Mouse (Mus musculus) limb, embryonic 13.5 days (tissue): ENCODE results near the gene Cwc25. TPM values are rescaled to one million over a fixed set of nuclear protein-coding genes. Genes with fewer than 3 reads are reported as not detected.

Experiments used
- ATAC-seq: fragments of 200-750 bp; cut with Nextera tagmentation; 2 replicates; pipeline ENCODE4 v1.8.0; 2017; ENCODE audit warnings: low read depth, moderate number of reproducible peaks, moderate TSS enrichment; ENCODE audit not compliant: low FRiP score
- H3K27ac ChIP-seq: fragments of 300-500 bp; sonication (generic); 2 replicates; pipeline ENCODE4 v1.5.1; 2015; ENCODE audit warnings: inconsistent platforms, mild to moderate bottlenecking, moderate library complexity
- H3K27me3 ChIP-seq: fragments of 300-500 bp; sonication (generic); 2 replicates; pipeline ENCODE4 v1.6.1; 2015; ENCODE audit warnings: mild to moderate bottlenecking, inconsistent platforms
- H3K36me3 ChIP-seq: fragments of 300-500 bp; sonication (generic); 2 replicates; pipeline ENCODE4 v1.6.1; 2015; ENCODE audit warnings: inconsistent platforms, mild to moderate bottlenecking, moderate library complexity
- H3K4me1 ChIP-seq: fragments of 300-500 bp; sonication (generic); 2 replicates; pipeline ENCODE4 v1.6.1; 2015; ENCODE audit warnings: inconsistent platforms
- H3K4me2 ChIP-seq: fragments of 300-500 bp; sonication (generic); replicated peaks from 2 replicates; pipeline ENCODE4 v1.6.1; 2015; ENCODE audit warnings: inconsistent platforms, mild to moderate bottlenecking, moderate library complexity
- H3K4me3 ChIP-seq: fragments of 300-500 bp; sonication (generic); 2 replicates; pipeline ENCODE4 v1.5.1; 2015; ENCODE audit warnings: moderate library complexity, mild to moderate bottlenecking, inconsistent platforms
- H3K9ac ChIP-seq: fragments of 300-500 bp; sonication (generic); 2 replicates; pipeline ENCODE4 v1.6.1; 2015; ENCODE audit warnings: mild to moderate bottlenecking, inconsistent platforms
- H3K9me3 ChIP-seq: fragments of 300-500 bp; sonication (generic); 2 replicates; pipeline ENCODE4 v1.6.1; 2016; ENCODE audit warnings: inconsistent platforms
- WGBS: fragments of 180-500 bp; shearing (Covaris S2); methylation state at CpG from one replicate; pipeline ENCODE4 v1.1.7; 2015; 5-methylcytosine and 5-hydroxymethylcytosine counted together
- polyA plus RNA-seq: library from polyadenylated mRNA; unstranded; fragments of >200 nt; fragmentation: Nextera tagmentation; extraction: Ambion mirVana; gene quantifications from 2 replicates; pipeline ENCODE4 v1.2.1, GENCODE M21; 2015

Gene Cwc25
- polyA plus RNA-seq, 1 experiment from 2014 or later: 23.3 TPM

- Histone ChIP-seq H3K4me1 (peaks cover 42% of the 10 kb centered on the region), H3K9ac (no peak overlapping the region; the same call in 1 of the 2 replicates), H3K27me3 (no peaks in the 10 kb centered on the region), H3K9me3 (no peaks in the 10 kb centered on the region), H3K4me2 (peak overlapping the region; percentile 90), H3K27ac (peak overlapping the region; percentile 87; the same call in 1 of the 2 replicates), H3K4me3 (peak overlapping the region; percentile 89), H3K36me3 (peaks cover 20% of the 10 kb centered on the region)
- ATAC-seq: no peak
- 52% methylated on average over 15 of the region's 15 CpGs for WGBS
Measured at GRCm38 (mm10) chr11:97701581-97702392, 64.6 kb downstream of the Cwc25 start.

GRCm38 (mm10) chr11:97700746-97701580 is 65.4 kb downstream of the Cwc25 start:
- Histone ChIP-seq H3K27me3 (no peaks in the 10 kb centered on the region), H3K36me3 (peaks cover 12% of the 10 kb centered on the region), H3K4me3 (peak overlapping the region; percentile 89), H3K4me2 (peak overlapping the region; percentile 90), H3K9ac (peak overlapping the region; percentile 90), H3K4me1 (peaks cover 51% of the 10 kb centered on the region), H3K27ac (peak overlapping the region; percentile 99), H3K9me3 (no peaks in the 10 kb centered on the region)
- ATAC-seq: no peak
- 15% methylated on average over 30 of the region's 30 CpGs for WGBS

- Histone ChIP-seq H3K9me3 (no peaks in the 10 kb centered on the region), H3K4me2 (peak within 1 kb of the TSS; percentile 90), H3K27me3 (no peaks in the 10 kb centered on the region), H3K4me1 (peaks cover 58% of the 10 kb centered on the region), H3K27ac (peak within 1 kb of the TSS; percentile 99), H3K4me3 (peak within 1 kb of the TSS; percentile 89), H3K36me3 (peaks cover 6% of the 10 kb centered on the region; the same call in 1 of the 2 replicates), H3K9ac (peak within 1 kb of the TSS; percentile 94)
- WGBS: under 1% methylated on average over 85 of the region's 85 CpGs
- ATAC-seq: peak; percentile 3
Measured at GRCm38 (mm10) chr11:97700003-97700745, 66.2 kb downstream of the Cwc25 start, which contains the start of gene Pcgf2. TSS of gene Pcgf2 (minus strand) at chr11:97700497.

- 0% methylated on average over 5 of the region's 9 CpGs for WGBS
- H3K9me3 ChIP-seq: no peaks in the 10 kb centered on the region
- peaks cover 62% of the 10 kb centered on the region for H3K4me1 ChIP-seq
- peak overlapping the region; percentile 90 for H3K4me2 ChIP-seq
- H3K9ac ChIP-seq: peak overlapping the region; percentile 94
- peaks cover 6% of the 10 kb centered on the region; the same call in 1 of the 2 replicates for H3K36me3 ChIP-seq
- H3K27ac ChIP-seq: peak overlapping the region; percentile 99
- no peaks in the 10 kb centered on the region for H3K27me3 ChIP-seq
- H3K4me3 ChIP-seq: peak overlapping the region; percentile 89
- peak; percentile 38 for ATAC-seq
Measured at GRCm38 (mm10) chr11:97699626-97700002, 66.7 kb downstream of the Cwc25 start.

GRCm38 (mm10) chr11:97698741-97699611 is 67.4 kb downstream of the Cwc25 start:
- H3K4me1 ChIP-seq: peaks cover 62% of the 10 kb centered on the region
- no peak for ATAC-seq
- H3K4me3 ChIP-seq: peak overlapping the region; percentile 89
- peak overlapping the region; percentile 94 for H3K9ac ChIP-seq
- peak overlapping the region; percentile 90 for H3K4me2 ChIP-seq
- H3K36me3 ChIP-seq: peaks cover 5% of the 10 kb centered on the region; the same call in 1 of the 2 replicates
- no peaks in the 10 kb centered on the region for H3K9me3 ChIP-seq
- H3K27ac ChIP-seq: peak overlapping the region; percentile 99
- under 1% methylated on average over 58 of the region's 63 CpGs for WGBS
- H3K27me3 ChIP-seq: no peaks in the 10 kb centered on the region

- Histone ChIP-seq H3K36me3 (peaks cover 11% of the 10 kb centered on the region), H3K4me1 (peaks cover 67% of the 10 kb centered on the region), H3K4me2 (peak overlapping the region; percentile 90), H3K27me3 (no peaks in the 10 kb centered on the region), H3K4me3 (peak overlapping the region; percentile 89), H3K9me3 (no peaks in the 10 kb centered on the region), H3K9ac (peak overlapping the region; percentile 94), H3K27ac (peak overlapping the region; percentile 99)
- WGBS: 0% methylated on average over 14 of the region's 14 CpGs
- no peak for ATAC-seq
Measured at GRCm38 (mm10) chr11:97697891-97698529, 68.3 kb downstream of the Cwc25 start.

GRCm38 (mm10) chr11:97697199-97697890 is 69.0 kb downstream of the Cwc25 start:
- H3K36me3 ChIP-seq: peaks cover 18% of the 10 kb centered on the region
- H3K27ac ChIP-seq: peak overlapping the region; percentile 99; the same call in 1 of the 2 replicates
- H3K9ac ChIP-seq: peak overlapping the region; percentile 94
- H3K4me1 ChIP-seq: peaks cover 67% of the 10 kb centered on the region
- WGBS: 52% methylated on average over 11 of the region's 11 CpGs
- H3K9me3 ChIP-seq: no peaks in the 10 kb centered on the region
- H3K4me3 ChIP-seq: peak overlapping the region; percentile 89
- no peaks in the 10 kb centered on the region for H3K27me3 ChIP-seq
- peak overlapping the region; percentile 90 for H3K4me2 ChIP-seq
- ATAC-seq: no peak

- H3K9me3 ChIP-seq: no peaks in the 10 kb centered on the region
- 76% methylated on average over 8 of the region's 8 CpGs for WGBS
- peak overlapping the region; percentile 89; the same call in 1 of the 2 replicates for H3K4me3 ChIP-seq
- H3K4me1 ChIP-seq: peaks cover 61% of the 10 kb centered on the region
- peaks cover 25% of the 10 kb centered on the region for H3K36me3 ChIP-seq
- H3K4me2 ChIP-seq: peak overlapping the region; percentile 90
- 0 out of 2 replicates have a peak overlapping the region, but pooled peaks have one; percentile 10 for H3K27ac ChIP-seq
- no peaks in the 10 kb centered on the region for H3K27me3 ChIP-seq
- H3K9ac ChIP-seq: no peak overlapping the region
- ATAC-seq: no peak
Measured at GRCm38 (mm10) chr11:97696669-97697068, 69.7 kb downstream of the Cwc25 start.

- peaks cover 33% of the 10 kb centered on the region for H3K36me3 ChIP-seq
- no peaks in the 10 kb centered on the region for H3K9me3 ChIP-seq
- WGBS: 44% methylated on average over 9 of the region's 9 CpGs
- no peak for ATAC-seq
- peak overlapping the region; percentile 22; the same call in 1 of the 2 replicates for H3K27ac ChIP-seq
- peak overlapping the region; percentile 5 for H3K4me3 ChIP-seq
- peaks cover 53% of the 10 kb centered on the region for H3K4me1 ChIP-seq
- H3K9ac ChIP-seq: peak overlapping the region; percentile 36; the same call in 1 of the 2 replicates
- H3K4me2 ChIP-seq: peak overlapping the region; percentile 90
- H3K27me3 ChIP-seq: no peaks in the 10 kb centered on the region
Measured at GRCm38 (mm10) chr11:97695712-97696401, 70.5 kb downstream of the Cwc25 start.
